Mouse (Mus musculus) cerebellum, postnatal 36 days (tissue): ENCODE results near the gene Myo1e.
"Not testable (repeated sequence)": the region's sequence is repeated elsewhere in the genome, so short reads cannot be mapped to it uniquely, and the experiment has no call there.

Source experiments
- DNase-seq, 2 experiments: peaks; one replicate each; pipeline ENCODE4 v3.0.0; 2021 to 2022; ENCODE audit warnings: mixed read lengths in 2 of 2

Myo1e gene

DNA sequence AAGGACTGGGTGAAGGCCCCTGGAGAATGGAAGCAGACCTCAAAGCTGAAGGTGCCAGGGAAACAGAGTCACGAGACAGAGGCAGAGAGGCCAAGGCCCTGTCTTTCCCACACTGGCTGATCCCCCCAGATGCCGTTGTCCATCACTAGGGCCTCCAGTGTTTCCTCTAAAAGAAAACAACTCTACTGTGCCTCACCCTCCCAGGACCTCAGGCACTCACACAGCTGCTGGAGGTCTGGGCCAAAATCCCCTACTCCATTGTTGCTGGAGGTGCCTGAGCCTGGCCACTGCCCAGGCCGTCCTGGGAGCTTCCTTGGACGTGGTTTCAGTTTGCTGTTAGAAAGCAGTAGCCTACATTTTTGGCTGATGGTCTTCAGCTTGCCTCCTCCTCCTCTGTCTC is 47.9 kb downstream of the Myo1e start:
- no peak for DNase-seq

DNA sequence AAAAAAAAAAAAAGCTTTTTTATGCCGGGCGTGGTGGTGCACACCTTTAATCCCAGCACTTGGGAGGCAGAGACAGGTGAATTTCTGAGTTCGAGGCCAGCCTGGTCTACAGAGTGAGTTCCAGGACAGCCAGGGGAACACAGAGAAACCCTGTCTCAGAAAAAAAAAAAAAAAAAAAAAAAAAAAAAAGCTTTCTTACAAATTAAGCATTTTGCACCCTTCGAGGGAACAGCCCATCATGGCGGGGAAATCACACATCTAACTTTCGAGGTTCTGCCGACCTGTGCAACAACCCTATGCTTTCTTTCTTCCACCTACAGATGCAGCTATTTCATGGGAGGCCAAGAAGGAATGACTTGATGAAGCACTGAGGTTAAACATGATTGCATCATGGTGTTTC is 48.9 kb downstream of the Myo1e start:
- not testable (repeated sequence) for DNase-seq

DNA sequence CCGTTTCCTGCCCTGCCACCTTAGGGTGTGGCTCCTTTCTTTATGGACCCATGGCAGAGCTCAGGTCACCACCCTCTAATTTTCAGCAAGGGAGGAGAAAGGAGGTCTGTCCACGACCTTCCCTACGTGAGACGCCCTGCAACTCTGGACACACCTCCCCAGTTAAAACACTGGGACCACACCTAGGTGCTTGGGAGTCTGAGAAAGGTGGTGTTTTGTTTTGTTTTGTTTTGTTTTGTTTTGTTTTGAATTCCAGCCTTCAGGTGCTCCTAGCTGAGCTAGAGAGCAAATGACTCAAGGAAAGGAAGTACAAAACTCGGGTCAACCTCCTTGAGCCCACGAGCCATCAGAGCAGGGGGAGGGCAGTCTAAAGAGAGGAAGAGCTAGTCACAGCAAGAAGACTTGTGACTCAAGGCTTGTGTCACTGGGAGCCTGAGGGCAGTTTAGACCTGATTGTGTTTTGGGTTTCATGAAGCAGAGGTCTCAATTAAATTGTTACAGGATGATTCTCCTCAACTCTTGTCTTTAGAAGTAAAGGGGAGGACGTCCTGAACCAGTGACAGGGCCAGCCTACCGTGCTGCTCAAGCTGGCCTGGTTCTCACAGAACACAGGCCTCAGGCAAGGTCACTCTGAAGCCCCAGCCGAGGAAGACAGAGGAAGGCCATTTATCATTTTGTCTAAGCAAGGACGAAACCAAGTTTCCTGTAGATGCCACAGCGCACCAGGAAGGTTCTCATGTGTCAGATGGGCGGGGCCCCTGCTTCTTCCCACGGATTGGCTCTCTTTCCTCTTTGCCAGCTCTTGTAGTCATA is 50.3 kb downstream of the Myo1e start:
- no peak for DNase-seq

- DNase-seq: no peak
These were observed 53.2 kb downstream of the Myo1e start for GRCm38 (mm10) chr9:70260324-70260841.

- DNase-seq: no peak
These were observed 54.5 kb downstream of the Myo1e start for GRCm38 (mm10) chr9:70261646-70262045.

GRCm38 (mm10) chr9:70263134-70263533 is 56.0 kb downstream of the Myo1e start:
- no peak for DNase-seq

DNA sequence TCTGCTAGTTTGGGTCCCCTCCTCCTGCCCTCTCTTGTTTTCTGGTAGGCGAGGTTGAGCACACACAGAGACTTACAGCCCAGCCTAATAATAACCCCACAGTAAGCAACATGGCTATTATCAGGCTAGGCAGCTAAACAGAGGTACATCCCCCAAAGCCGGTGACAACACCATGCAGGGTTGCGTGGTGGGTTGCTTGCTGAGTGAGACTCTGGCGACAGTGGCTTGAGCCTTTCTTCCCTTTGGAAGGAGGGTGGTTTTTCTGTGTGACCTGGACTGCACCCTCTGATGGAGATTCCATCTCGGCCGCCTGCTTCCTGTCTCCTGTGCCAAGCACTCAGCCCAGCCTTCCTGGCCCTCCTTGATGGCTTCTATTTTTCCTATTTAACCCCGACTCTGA is 56.6 kb downstream of the Myo1e start:
- no peak for DNase-seq

GRCm38 (mm10) chr9:70265513-70265912 is 58.4 kb downstream of the Myo1e start:
- no peak for DNase-seq

- DNase-seq: no peak
These were observed 59.0 kb downstream of the Myo1e start for GRCm38 (mm10) chr9:70266186-70266585.

GRCm38 (mm10) chr9:70267108-70267507 is 60.0 kb downstream of the Myo1e start:
- no peak for DNase-seq

DNA sequence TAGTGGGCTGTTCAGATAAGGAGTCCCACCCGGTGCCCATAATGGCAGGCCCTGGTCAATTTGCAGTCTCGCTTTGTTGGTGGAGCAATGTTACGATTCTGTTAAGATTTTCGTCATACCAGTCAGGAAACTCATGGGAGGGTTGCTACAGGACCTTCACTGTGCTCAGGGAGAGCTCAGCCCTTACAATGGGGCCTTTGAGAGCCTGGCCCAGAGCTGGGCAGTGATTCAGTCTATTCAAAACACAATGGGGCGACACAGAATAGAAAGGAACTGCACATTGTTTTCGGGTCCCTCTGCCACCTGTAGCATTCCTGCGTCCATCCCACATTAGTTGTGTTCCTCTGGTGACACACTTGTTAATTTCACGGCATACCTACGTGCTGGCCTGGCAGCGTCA is 62.2 kb downstream of the Myo1e start:
- no peak for DNase-seq

DNA sequence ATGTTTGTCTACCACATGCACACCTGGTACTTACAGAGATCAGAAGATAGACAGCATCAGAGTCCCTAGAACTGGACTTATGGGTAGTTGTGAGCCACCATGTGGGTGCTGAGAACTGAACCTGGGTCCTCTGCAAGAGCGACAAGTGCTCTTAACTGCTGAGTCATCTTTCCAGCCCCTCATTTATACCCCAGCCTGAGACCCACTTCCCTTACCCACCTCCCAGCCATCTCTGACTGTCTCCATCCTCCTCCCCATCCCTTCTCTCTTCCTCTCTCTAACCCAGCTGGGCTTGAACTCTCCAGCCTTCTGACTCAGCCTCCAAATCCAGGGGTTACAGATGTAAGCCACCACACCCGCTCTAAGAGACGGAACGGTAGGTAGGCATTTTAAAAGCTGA is 63.3 kb downstream of the Myo1e start:
- no peak for DNase-seq

DNA sequence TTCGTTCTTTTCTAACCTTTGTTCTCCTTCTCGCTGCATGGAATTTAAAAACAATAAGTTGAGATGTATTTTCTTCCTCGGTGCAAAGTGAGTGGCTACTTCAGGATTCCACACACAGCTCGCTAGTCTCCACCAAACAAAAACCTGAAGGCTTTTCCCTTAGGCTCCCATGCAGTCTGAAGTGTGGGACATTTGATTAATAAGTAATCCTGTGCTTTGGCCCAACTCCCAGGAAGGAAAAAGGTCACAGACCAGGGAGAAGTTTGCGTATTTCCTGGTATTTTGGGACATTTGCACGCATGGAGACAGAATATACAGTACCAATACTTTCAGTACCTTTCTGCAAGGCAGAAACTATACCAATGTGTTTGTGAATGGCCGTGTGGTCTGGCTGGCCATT is 64.0 kb downstream of the Myo1e start:
- no peak for DNase-seq

DNA sequence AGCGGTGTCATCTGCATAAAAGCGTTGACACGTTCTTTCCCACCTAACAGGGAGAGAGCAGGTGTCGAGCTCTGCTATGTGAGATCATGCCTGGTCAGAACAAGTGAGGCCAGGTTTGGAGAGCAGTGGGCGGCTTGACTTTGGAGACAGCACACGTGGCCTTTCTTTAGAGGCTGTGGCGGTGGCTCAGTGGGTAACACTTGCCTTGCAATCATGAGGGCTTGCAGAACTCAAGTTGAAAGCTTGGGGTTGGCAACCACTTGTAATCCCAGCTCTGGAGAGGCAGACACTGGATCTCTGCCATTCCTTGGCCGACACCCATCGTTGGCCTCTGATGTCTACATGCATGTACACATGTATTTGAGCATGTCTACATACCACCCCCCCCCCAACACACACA is 64.5 kb downstream of the Myo1e start:
- DNase-seq: no peak

DNA sequence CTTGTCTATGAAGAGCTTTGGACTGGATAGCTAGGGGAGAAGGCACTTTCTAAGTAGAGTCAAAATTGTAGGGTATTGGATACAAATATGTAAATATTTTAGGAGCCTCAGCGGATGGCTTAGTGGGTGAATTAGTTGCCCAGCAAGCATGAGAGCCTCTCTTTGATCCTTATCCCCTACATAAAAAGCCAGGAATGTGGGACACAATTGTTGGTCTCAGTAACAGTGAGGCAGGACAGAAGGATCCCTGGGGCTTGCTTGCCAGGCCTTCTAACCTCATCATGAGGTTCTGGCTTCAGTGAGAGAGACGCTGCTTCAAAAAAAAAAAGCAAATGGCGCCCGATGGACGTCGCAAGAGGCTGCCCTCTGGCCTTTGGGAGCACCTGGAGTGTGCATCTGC is 66.9 kb downstream of the Myo1e start:
- no peak for DNase-seq

DNA sequence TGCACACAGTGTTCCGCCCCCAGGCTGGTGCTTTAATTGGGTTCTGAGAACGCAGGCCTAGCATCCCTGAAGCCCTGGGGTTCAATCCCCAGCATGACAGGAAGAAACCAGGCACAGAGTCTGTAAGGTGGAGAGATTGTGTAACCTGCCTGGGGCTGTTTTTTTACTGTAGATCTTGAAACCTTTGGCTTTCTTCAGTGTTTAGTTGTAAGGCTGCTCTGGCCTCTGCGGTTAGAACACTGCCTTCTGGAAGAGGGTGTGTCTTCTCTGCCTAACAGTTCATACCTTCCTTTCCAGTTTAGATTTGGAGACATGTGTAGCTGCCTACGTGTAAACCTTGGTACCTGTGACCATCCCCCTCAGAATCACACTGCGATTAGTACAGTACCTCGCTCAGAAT is 67.3 kb downstream of the Myo1e start:
- no peak for DNase-seq

DNA sequence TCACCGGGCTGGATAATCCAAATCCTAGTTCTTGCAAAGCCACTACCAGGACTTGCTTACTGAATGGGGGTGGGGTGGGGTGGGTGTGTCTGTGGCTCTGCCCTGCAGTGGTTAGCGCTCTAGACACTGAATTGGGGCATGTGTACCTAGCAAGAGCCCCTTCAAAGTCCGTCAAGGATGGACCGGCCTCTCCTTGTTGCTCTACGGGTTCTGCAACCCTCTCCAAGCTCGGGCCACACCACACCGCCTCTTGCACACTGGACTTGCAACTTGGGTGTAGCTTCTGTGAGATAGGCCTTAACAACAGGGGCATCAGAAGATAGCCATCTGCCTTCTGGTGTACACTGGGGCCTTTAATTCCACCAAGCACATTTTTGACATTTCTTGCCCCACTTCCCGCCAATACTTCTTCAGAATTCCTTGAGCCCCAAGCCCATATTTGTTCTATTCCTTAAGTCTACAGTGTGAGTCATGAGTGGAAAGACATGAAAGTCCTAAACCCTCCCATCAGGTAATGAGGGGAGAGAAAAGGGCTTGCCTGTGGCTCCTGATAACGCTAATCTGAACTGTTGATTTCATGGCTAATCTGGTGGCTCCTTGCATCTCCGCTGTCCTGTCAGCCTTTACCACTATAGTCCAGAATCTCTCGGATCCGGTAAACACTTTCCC is 67.9 kb downstream of the Myo1e start:
- DNase-seq: no peak

- DNase-seq: no peak
These were observed 69.9 kb downstream of the Myo1e start for GRCm38 (mm10) chr9:70277076-70277475.

GRCm38 (mm10) chr9:70277529-70277982 is 70.4 kb downstream of the Myo1e start:
- DNase-seq: no peak

DNA sequence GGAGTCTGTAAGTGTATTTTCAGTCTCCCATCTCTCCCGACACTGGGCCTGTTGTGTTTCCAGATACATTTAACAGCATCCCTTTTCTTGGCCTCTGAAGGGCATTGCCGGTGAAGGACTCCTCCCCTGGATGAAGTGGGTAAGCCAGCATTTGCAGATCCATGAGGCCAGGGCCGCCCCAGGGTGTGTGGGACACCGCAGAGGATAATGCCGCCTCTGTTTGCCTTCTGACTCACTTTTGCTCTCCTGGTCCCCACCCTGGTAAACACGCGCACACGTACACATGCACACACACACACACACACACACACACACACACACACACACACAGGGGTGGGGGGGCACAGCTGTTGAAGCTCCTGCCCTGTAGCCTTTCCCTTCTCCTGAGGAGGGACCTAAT is 74.3 kb downstream of the Myo1e start:
- no peak for DNase-seq

DNA sequence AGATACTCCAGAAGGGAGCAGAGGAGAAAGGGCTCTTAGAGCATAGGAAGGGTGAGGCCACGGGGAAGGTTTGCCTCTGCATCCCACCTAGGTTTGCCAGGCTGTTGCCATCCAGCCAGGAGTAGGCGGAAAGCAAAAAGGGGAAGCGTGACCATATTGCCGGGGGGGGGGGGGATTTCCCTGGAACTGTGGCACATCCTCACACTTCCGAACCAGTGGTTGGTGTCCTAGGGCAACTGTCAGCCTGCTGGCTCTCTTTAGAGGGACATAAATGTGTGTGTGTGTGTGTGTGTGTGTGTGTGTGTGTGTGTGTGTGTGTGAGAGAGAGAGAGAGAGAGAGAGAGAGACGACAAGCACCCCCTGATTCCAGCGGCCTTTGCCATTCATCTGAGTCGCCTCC is 75.0 kb downstream of the Myo1e start:
- DNase-seq: no peak

- DNase-seq: no peak
These were observed 76.0 kb downstream of the Myo1e start for GRCm38 (mm10) chr9:70283151-70283550.

GRCm38 (mm10) chr9:70284584-70285140 is 77.5 kb downstream of the Myo1e start:
- no peak for DNase-seq

GRCm38 (mm10) chr9:70290785-70291184 is 83.6 kb downstream of the Myo1e start:
- no peak for DNase-seq
